Mouse (Mus musculus) thymus, postnatal 36 days (tissue): ENCODE measurements around the gene Hmgcll1.
"Not testable (repeated sequence)": the region's sequence is repeated elsewhere in the genome, so short reads cannot be mapped to it uniquely, and the experiment has no call there.

Experiments used
- DNase-seq, 2 experiments: peaks; one replicate each; pipeline ENCODE4 v3.0.0; 2022; ENCODE audit warnings: mixed read lengths in 2 of 2

Gene Hmgcll1

DNA sequence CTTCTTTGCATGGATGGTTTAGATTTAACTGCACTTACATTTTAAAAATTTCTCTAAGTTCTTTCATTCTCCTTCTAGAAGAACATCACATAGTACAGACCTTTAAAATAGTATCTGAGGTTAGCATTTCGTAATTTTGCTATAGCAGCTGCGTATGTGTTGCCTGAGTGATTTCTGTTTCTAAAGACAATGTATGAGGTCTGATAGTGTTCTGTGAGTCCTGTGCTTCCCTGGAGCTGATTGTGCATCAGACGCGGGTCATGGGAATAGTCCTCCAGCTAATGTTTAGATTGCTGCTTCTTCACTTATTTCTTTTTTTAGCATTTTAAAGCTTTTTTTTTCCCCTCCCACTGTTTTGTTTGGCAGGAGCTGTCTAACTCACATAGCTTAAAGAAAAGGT, 46.8 kb downstream of the Hmgcll1 start:
- no peak for DNase-seq

GRCm38 (mm10) chr9:76064164-76064563, 49.5 kb downstream of the Hmgcll1 start:
- DNase-seq: no peak

DNA sequence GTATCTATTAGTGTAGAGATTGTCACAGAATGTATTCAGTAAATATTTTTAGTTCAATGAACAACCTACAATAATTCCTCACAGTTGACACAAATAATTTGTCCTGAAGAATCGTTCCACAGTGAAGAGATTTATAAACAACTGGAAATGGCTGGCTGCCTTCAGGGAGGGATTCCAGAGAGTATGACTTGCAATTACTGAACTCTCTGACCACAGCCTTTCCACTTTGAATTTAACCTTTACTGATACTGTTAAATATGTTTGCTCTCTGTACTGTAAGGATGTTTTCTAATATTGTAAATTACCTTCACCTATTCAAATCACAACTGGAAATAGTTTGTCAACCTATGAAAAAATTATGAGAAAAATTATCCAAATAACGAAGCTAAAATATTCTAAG, 76.9 kb downstream of the Hmgcll1 start:
- DNase-seq: no peak

GRCm38 (mm10) chr9:76097221-76097620, 82.6 kb downstream of the Hmgcll1 start:
- no peak for DNase-seq

DNA sequence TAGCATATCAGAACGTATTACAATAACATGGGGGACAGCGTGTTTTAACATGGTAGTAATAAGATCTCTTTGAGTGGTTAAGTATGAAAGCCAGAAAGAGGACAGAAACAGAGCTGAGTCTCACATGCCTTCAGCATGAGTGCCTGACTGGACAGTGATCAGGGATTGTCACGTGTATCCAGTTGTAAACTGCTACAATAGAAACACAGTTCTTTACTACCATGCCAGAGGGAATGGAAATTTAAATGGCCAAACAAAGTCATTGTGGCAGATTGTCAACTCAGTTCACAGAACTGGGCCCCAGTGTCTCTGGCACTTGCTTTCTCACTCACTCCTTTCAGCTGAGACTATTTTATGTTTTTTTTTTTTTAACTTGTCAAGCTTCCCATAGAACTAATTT, 85.3 kb downstream of the Hmgcll1 start:
- no peak for DNase-seq

DNA sequence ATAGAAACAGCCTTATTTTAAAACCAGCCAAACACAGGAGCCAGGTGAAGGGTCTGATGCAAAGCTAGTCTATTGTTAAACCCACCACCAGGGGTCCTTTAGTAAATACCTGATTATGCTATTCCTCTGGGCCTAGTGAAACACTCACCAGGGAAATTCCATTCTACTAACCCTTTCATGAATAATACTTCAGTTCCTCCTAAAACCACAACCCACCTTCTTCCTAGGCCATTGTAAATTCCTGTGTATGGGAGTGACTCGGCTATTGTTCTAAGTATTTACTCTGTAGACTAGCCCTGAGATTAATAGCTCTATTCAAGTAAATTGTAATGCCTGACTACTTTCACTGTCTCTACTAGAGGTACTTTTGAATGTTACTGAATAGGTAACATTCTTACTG, 89.8 kb downstream of the Hmgcll1 start:
- not testable (repeated sequence) for DNase-seq

- no peak for DNase-seq
Measured at GRCm38 (mm10) chr9:76104846-76105245, 90.2 kb downstream of the Hmgcll1 start.

GRCm38 (mm10) chr9:76122888-76123287, 108.2 kb downstream of the Hmgcll1 start:
- not testable (repeated sequence) for DNase-seq

DNA sequence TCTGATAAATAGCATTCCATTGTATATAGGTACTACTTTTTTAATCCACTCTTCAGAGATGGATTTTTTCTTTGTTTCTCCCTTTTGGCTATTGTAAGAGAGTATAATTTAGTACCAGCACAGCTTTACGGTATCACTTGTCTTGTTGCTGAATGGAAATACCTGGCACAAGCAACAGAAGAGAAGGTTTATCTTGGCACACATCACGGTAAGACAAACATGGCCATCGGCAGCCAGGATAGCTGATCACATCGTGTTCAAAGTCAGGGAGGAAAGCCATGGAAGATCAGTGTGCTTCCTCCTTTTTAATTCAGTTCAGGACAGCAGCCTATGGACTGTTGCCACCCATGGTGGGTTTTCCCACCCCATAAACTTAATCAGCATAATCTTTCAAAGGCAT, 109.6 kb downstream of the Hmgcll1 start:
- no peak for DNase-seq

DNA sequence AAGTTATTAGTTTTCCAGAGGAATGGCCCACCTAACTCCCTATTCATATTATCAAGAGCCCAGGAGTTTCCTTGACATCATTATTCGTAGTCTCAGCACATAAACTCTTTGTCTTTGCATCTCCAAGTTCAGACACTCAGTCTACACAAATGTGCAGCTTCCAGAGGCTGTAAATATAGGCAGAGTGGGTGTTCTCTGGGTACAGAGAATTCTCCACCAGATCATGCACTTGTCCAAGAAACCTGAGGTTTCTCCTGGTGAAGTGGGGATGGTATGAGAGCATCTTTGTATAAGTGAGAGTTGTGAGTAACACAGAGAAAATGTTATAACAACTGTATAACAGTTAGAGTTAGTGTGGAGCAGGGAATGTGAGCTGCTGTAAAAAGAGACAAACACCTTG, 114.7 kb downstream of the Hmgcll1 start:
- DNase-seq: no peak

- no peak for DNase-seq
Measured at GRCm38 (mm10) chr9:76134042-76134441, 119.4 kb downstream of the Hmgcll1 start.

- no peak for DNase-seq
Measured at GRCm38 (mm10) chr9:76138378-76139109, 123.9 kb downstream of the Hmgcll1 start.

DNA sequence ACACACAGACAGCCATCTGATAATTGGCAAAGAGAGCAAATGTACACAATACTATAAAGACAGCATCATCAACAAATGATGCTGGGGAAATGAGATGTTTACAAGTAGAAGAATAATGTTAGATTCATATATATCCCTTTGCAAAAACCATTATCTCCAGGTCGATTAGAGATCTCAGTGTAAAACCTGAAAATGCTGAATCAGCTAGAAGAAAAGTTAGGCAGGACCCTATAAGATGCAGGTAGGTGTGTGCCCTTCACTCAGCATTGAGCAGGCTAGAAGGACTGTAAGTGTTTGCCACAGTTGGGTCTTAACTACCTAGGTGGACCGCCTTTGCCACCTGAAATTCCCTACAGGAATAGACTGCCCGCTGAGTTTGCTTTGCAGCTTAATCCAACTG, 130.9 kb downstream of the Hmgcll1 start:
- no peak for DNase-seq

GRCm38 (mm10) chr9:76162446-76162845, 147.8 kb downstream of the Hmgcll1 start:
- no peak for DNase-seq

DNA sequence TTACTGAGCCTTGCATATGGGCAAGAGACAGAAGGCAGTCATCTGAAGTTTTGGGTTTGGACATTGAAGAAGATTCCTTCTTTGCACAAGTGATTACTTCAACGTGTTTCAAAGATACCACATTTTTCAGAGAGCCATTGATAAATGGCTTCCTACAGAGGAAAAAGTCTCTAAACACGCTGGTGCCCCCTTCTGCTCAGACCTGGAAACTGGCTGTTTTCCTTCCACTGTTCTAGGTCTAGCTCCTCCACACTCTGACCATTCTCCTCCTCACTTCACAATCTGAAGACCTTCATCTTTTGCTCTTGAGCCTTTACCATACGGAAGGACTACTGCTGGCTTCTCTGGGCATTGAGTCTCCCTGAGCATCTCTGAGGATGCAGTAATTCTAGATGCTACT, 153.7 kb downstream of the Hmgcll1 start:
- DNase-seq: no peak

- DNase-seq: no peak
Measured at GRCm38 (mm10) chr9:76172686-76173295, 158.1 kb downstream of the Hmgcll1 start.

GRCm38 (mm10) chr9:76179221-76179620, 164.6 kb downstream of the Hmgcll1 start:
- DNase-seq: no peak
